Mouse (Mus musculus) midbrain, embryonic 11.5 days (tissue): ENCODE measurements around the gene Axin2. TPM values are rescaled to one million over a fixed set of nuclear protein-coding genes. Genes with fewer than 3 reads are reported as not detected.
A peak's percentile ranks its signal among the peaks of the same experiment; 100 is the strongest.

ENCODE experiments used
- ATAC-seq: fragments of 200-750 bp; cut with Nextera tagmentation; 2 replicates; pipeline ENCODE4 v1.8.0; 2017; ENCODE audit warnings: moderate TSS enrichment, moderate library complexity; ENCODE audit not compliant: low FRiP score
- DNase-seq: peaks from one replicate; pipeline ENCODE4 v3.0.0; 2015; ENCODE audit warnings: low spot score; ENCODE audit errors: missing footprints
- H3K27ac ChIP-seq: fragments of 300-500 bp; sonication (generic); 2 replicates; pipeline ENCODE4 v1.5.1; 2014; ENCODE audit warnings: low read depth, low read length
- H3K27me3 ChIP-seq: fragments of 300-500 bp; sonication (generic); 2 replicates; pipeline ENCODE4 v1.6.1; 2014; ENCODE audit warnings: mild to moderate bottlenecking, low read length, moderate library complexity, mixed read lengths; ENCODE audit not compliant: control insufficient read depth, insufficient read depth
- H3K36me3 ChIP-seq: fragments of 300-500 bp; sonication (generic); 2 replicates; pipeline ENCODE4 v1.6.1; 2014; ENCODE audit warnings: mild to moderate bottlenecking, low read length, moderate library complexity, mixed read lengths; ENCODE audit not compliant: control insufficient read depth, insufficient read depth
- H3K4me1 ChIP-seq: fragments of 300-500 bp; sonication (generic); 2 replicates; pipeline ENCODE4 v1.6.1; 2014; ENCODE audit warnings: low read length; ENCODE audit not compliant: control insufficient read depth, insufficient read depth
- H3K4me2 ChIP-seq: fragments of 300-500 bp; sonication (generic); 2 replicates; pipeline ENCODE4 v1.6.1; 2014; ENCODE audit warnings: mild to moderate bottlenecking, moderate library complexity
- H3K4me3 ChIP-seq: fragments of 300-500 bp; sonication (generic); 2 replicates; pipeline ENCODE4 v1.5.1; 2014; ENCODE audit warnings: low read depth, low read length
- H3K9ac ChIP-seq: fragments of 300-500 bp; sonication (generic); 2 replicates; pipeline ENCODE4 v1.6.1; 2014; ENCODE audit warnings: low read length
- H3K9me3 ChIP-seq: fragments of 300-500 bp; sonication (generic); 2 replicates; pipeline ENCODE4 v1.6.1; 2016; ENCODE audit warnings: low read length; ENCODE audit not compliant: control insufficient read depth
- WGBS: fragments of 180-500 bp; shearing (Covaris S2); extraction: QIAGEN DNeasy Blood & Tissue Kit; methylation state at CpG from one replicate; pipeline ENCODE4 v1.1.7; 2014; 5-methylcytosine and 5-hydroxymethylcytosine counted together
- polyA plus RNA-seq: library from polyadenylated mRNA; unstranded; fragments of >200 nt; fragmentation: Nextera tagmentation; extraction: Ambion mirVana; gene quantifications from 2 replicates; pipeline ENCODE4 v1.2.1, GENCODE M21; 2014

Gene Axin2
- polyA plus RNA-seq, 1 experiment from 2014 or later = 23.1 TPM

- no peaks in the 10 kb centered on the region for H3K27me3 ChIP-seq
- peak; percentile 86 for DNase-seq
- 60% methylated on average over 6 of the region's 6 CpGs for WGBS
- H3K9me3 ChIP-seq = no peaks in the 10 kb centered on the region; the same call in 1 of the 2 replicates
- no peak for ATAC-seq
- H3K36me3 ChIP-seq = peaks cover 26% of the 10 kb centered on the region
- peak overlapping the region; percentile 33 for H3K9ac ChIP-seq
- H3K4me3 ChIP-seq = peak overlapping the region; percentile 10
- H3K4me1 ChIP-seq = peaks cover 72% of the 10 kb centered on the region
- no peak overlapping the region for H3K27ac ChIP-seq
- peak overlapping the region; percentile 82 for H3K4me2 ChIP-seq
Measured at GRCm38 (mm10) chr11:108929700-108930099, 9.6 kb downstream of the Axin2 start.

GRCm38 (mm10) chr11:108930612-108931011, 10.5 kb downstream of the Axin2 start:
- Histone ChIP-seq H3K36me3 (peaks cover 26% of the 10 kb centered on the region), H3K4me2 (peak overlapping the region; percentile 21), H3K4me3 (no peak overlapping the region), H3K27ac (peak overlapping the region; percentile 61), H3K4me1 (peaks cover 72% of the 10 kb centered on the region), H3K9me3 (no peaks in the 10 kb centered on the region; the same call in 1 of the 2 replicates), H3K27me3 (no peaks in the 10 kb centered on the region), H3K9ac (peak overlapping the region; percentile 21)
- peak; percentile 93 for DNase-seq
- 29% methylated on average over 2 of the region's 3 CpGs for whole genome bisulfite sequencing
- ATAC-seq = no peak

GRCm38 (mm10) chr11:108933835-108934234, 13.7 kb downstream of the Axin2 start:
- Histone ChIP-seq H3K4me2 (no peak overlapping the region), H3K9me3 (no peaks in the 10 kb centered on the region; the same call in 1 of the 2 replicates), H3K27ac (0 out of 2 replicates have a peak overlapping the region, but pooled peaks have one; percentile 7), H3K4me1 (peaks cover 60% of the 10 kb centered on the region), H3K36me3 (peaks cover 27% of the 10 kb centered on the region), H3K27me3 (no peaks in the 10 kb centered on the region), H3K9ac (no peak overlapping the region), H3K4me3 (no peak overlapping the region)
- DNase-seq (peak; percentile 86), ATAC-seq (no peak)
- WGBS = 68% methylated on average over 9 of the region's 9 CpGs

- ATAC-seq = peak; percentile 91
- Histone ChIP-seq H3K27ac (peak overlapping the region; percentile 82), H3K27me3 (no peaks in the 10 kb centered on the region), H3K4me3 (no peak overlapping the region), H3K9me3 (peaks cover 2% of the 10 kb centered on the region; the same call in 1 of the 2 replicates), H3K9ac (peak overlapping the region; percentile 42; the same call in 1 of the 2 replicates), H3K4me1 (peaks cover 48% of the 10 kb centered on the region), H3K4me2 (peak overlapping the region; percentile 35), H3K36me3 (peaks cover 37% of the 10 kb centered on the region)
- 16% methylated on average over 18 of the region's 18 CpGs for WGBS
- DNase-seq = peak; percentile 96
Measured at GRCm38 (mm10) chr11:108935128-108935868, 15.1 kb downstream of the Axin2 start.

GRCm38 (mm10) chr11:108936016-108936792, 16.1 kb downstream of the Axin2 start:
- Histone ChIP-seq H3K27ac (peak overlapping the region; percentile 82; the same call in 1 of the 2 replicates), H3K27me3 (no peaks in the 10 kb centered on the region), H3K36me3 (peaks cover 33% of the 10 kb centered on the region), H3K9me3 (peaks cover 2% of the 10 kb centered on the region; the same call in 1 of the 2 replicates), H3K9ac (peak overlapping the region; percentile 42; the same call in 1 of the 2 replicates), H3K4me3 (no peak overlapping the region), H3K4me2 (peak overlapping the region; percentile 35), H3K4me1 (peaks cover 44% of the 10 kb centered on the region)
- DNase-seq (peak; percentile 88), ATAC-seq (no peak)
- WGBS = 59% methylated on average over 18 of the region's 18 CpGs

GRCm38 (mm10) chr11:108940655-108941412, 20.7 kb downstream of the Axin2 start:
- H3K36me3 ChIP-seq = peaks cover 52% of the 10 kb centered on the region
- peak overlapping the region; percentile 18; the same call in 1 of the 2 replicates for H3K9ac ChIP-seq
- 49% methylated on average over 19 of the region's 19 CpGs for WGBS
- no peak overlapping the region for H3K4me3 ChIP-seq
- 0 out of 2 replicates have a peak overlapping the region, but pooled peaks have one; percentile 1 for H3K27ac ChIP-seq
- no peak overlapping the region for H3K4me2 ChIP-seq
- no peaks in the 10 kb centered on the region for H3K27me3 ChIP-seq
- DNase-seq (no peak), ATAC-seq (no peak)
- H3K4me1 ChIP-seq = peaks cover 26% of the 10 kb centered on the region
- H3K9me3 ChIP-seq = peaks cover 2% of the 10 kb centered on the region; the same call in 1 of the 2 replicates

- Histone ChIP-seq H3K36me3 (peaks cover 59% of the 10 kb centered on the region), H3K4me3 (no peak overlapping the region), H3K9ac (no peak overlapping the region), H3K4me2 (no peak overlapping the region), H3K4me1 (peaks cover 16% of the 10 kb centered on the region), H3K27ac (no peak overlapping the region), H3K27me3 (no peaks in the 10 kb centered on the region), H3K9me3 (peaks cover 2% of the 10 kb centered on the region; the same call in 1 of the 2 replicates)
- no peak for DNase-seq
- WGBS = 95% methylated on average over 18 of the region's 18 CpGs
- peak; percentile 17; the same call in 1 of the 2 replicates for ATAC-seq
Measured at GRCm38 (mm10) chr11:108941836-108942235, 21.7 kb downstream of the Axin2 start.

- WGBS = 80% methylated on average over 11 of the region's 11 CpGs
- no peak overlapping the region for H3K27ac ChIP-seq
- no peak overlapping the region for H3K4me3 ChIP-seq
- peaks cover 11% of the 10 kb centered on the region for H3K4me1 ChIP-seq
- no peak for DNase-seq
- peaks cover 2% of the 10 kb centered on the region; the same call in 1 of the 2 replicates for H3K9me3 ChIP-seq
- no peak for ATAC-seq
- peaks cover 68% of the 10 kb centered on the region for H3K36me3 ChIP-seq
- no peaks in the 10 kb centered on the region for H3K27me3 ChIP-seq
- no peak overlapping the region for H3K4me2 ChIP-seq
- H3K9ac ChIP-seq = no peak overlapping the region
Measured at GRCm38 (mm10) chr11:108943741-108944140, 23.6 kb downstream of the Axin2 start.
